Mouse (Mus musculus) limb, embryonic 13.5 days (tissue): ENCODE data around the gene Pip5kl1. TPM values are rescaled to one million over a fixed set of nuclear protein-coding genes. Genes with fewer than 3 reads are reported as not detected.
A peak's percentile ranks its signal among the peaks of the same experiment; 100 is the strongest.

Experiments used
- ATAC-seq: fragments of 200-750 bp; cut with Nextera tagmentation; 2 replicates; pipeline ENCODE4 v1.8.0; 2017; ENCODE audit warnings: low read depth, moderate number of reproducible peaks, moderate TSS enrichment; ENCODE audit not compliant: low FRiP score
- H3K27ac ChIP-seq: fragments of 300-500 bp; sonication (generic); 2 replicates; pipeline ENCODE4 v1.5.1; 2015; ENCODE audit warnings: inconsistent platforms, mild to moderate bottlenecking, moderate library complexity
- H3K27me3 ChIP-seq: fragments of 300-500 bp; sonication (generic); 2 replicates; pipeline ENCODE4 v1.6.1; 2015; ENCODE audit warnings: mild to moderate bottlenecking, inconsistent platforms
- H3K36me3 ChIP-seq: fragments of 300-500 bp; sonication (generic); 2 replicates; pipeline ENCODE4 v1.6.1; 2015; ENCODE audit warnings: inconsistent platforms, mild to moderate bottlenecking, moderate library complexity
- H3K4me1 ChIP-seq: fragments of 300-500 bp; sonication (generic); 2 replicates; pipeline ENCODE4 v1.6.1; 2015; ENCODE audit warnings: inconsistent platforms
- H3K4me2 ChIP-seq: fragments of 300-500 bp; sonication (generic); replicated peaks from 2 replicates; pipeline ENCODE4 v1.6.1; 2015; ENCODE audit warnings: inconsistent platforms, mild to moderate bottlenecking, moderate library complexity
- H3K4me3 ChIP-seq: fragments of 300-500 bp; sonication (generic); 2 replicates; pipeline ENCODE4 v1.5.1; 2015; ENCODE audit warnings: moderate library complexity, mild to moderate bottlenecking, inconsistent platforms
- H3K9ac ChIP-seq: fragments of 300-500 bp; sonication (generic); 2 replicates; pipeline ENCODE4 v1.6.1; 2015; ENCODE audit warnings: mild to moderate bottlenecking, inconsistent platforms
- H3K9me3 ChIP-seq: fragments of 300-500 bp; sonication (generic); 2 replicates; pipeline ENCODE4 v1.6.1; 2016; ENCODE audit warnings: inconsistent platforms
- WGBS: fragments of 180-500 bp; shearing (Covaris S2); methylation state at CpG from one replicate; pipeline ENCODE4 v1.1.7; 2015; 5-methylcytosine and 5-hydroxymethylcytosine counted together
- polyA plus RNA-seq: library from polyadenylated mRNA; unstranded; fragments of >200 nt; fragmentation: Nextera tagmentation; extraction: Ambion mirVana; gene quantifications from 2 replicates; pipeline ENCODE4 v1.2.1, GENCODE M21; 2015

The Pip5kl1 gene
- polyA plus RNA-seq, 1 experiment from 2014 or later: 1.8 TPM

DNA sequence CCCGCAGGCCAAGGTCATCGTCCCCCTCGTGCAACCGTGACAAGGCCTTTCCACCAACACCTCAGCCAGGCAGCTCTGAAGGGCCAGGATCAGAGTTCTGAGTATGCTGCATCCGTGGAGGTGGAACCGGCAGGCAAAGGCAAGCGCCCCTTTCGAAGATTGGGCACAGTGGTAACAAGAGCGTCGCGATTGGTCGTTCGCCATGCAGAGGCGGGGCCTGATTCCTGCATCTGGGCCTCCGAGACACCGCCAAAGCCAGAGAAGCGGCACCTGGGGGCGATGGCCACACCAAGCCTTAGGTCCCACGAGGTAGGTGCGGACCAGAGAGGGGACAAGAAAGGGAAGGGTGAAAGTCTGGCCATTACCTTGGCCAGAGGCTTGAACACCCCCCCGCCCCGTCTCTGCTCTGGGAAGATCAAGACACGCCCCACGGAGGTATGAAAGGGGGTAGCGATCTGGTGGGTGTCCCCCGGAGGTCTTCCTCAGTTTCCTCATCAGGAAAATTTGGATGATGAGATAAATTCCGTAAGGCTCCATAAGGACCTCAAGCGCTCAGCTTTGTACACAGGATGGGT is 1.1 kb downstream of the Pip5kl1 start, which contains the start of gene 9430097D07Rik:
9430097D07Rik (minus strand) TSS at position 99 of the 575 bp plus-strand sequence.
- peaks cover 40% of the 10 kb centered on the region for H3K27me3 ChIP-seq
- no peaks in the 10 kb centered on the region for H3K9me3 ChIP-seq
- ATAC-seq: peak; percentile 49; the same call in 1 of the 2 replicates
- WGBS: 6% methylated on average over 28 of the region's 28 CpGs
- peaks cover 11% of the 10 kb centered on the region for H3K36me3 ChIP-seq
- H3K4me2 ChIP-seq: peak within 1 kb of the TSS; percentile 87
- H3K4me1 ChIP-seq: peaks cover 22% of the 10 kb centered on the region
- peak within 1 kb of the TSS; percentile 50 for H3K4me3 ChIP-seq
- peak within 1 kb of the TSS; percentile 66 for H3K9ac ChIP-seq
- no peak within 1 kb of the TSS for H3K27ac ChIP-seq

DNA sequence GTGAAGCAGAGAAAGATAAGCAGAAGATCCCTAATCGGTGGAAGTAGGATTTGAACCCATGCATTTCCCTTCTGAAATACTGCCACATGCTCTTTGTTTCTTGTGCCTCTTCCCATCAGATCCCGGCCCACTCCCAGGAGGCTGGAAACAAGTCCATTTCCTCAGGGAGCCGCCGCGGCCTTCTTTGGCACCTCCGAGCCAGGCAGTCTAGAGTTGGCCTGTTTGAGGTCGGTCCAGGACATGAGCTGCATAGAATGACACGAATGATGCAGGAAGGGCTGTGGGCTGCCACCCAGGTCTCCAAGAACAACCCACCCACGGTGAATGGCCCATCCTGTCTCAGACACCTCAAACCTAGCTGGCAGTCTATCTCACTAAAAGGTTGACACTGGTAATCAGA is 1.9 kb downstream of the Pip5kl1 start:
- Histone ChIP-seq H3K4me2 (no peak overlapping the region), H3K27ac (no peak overlapping the region), H3K9ac (no peak overlapping the region), H3K27me3 (peaks cover 42% of the 10 kb centered on the region), H3K4me3 (no peak overlapping the region), H3K4me1 (peaks cover 17% of the 10 kb centered on the region), H3K9me3 (no peaks in the 10 kb centered on the region), H3K36me3 (peaks cover 11% of the 10 kb centered on the region)
- WGBS: 89% methylated on average over 9 of the region's 9 CpGs
- ATAC-seq: no peak

DNA sequence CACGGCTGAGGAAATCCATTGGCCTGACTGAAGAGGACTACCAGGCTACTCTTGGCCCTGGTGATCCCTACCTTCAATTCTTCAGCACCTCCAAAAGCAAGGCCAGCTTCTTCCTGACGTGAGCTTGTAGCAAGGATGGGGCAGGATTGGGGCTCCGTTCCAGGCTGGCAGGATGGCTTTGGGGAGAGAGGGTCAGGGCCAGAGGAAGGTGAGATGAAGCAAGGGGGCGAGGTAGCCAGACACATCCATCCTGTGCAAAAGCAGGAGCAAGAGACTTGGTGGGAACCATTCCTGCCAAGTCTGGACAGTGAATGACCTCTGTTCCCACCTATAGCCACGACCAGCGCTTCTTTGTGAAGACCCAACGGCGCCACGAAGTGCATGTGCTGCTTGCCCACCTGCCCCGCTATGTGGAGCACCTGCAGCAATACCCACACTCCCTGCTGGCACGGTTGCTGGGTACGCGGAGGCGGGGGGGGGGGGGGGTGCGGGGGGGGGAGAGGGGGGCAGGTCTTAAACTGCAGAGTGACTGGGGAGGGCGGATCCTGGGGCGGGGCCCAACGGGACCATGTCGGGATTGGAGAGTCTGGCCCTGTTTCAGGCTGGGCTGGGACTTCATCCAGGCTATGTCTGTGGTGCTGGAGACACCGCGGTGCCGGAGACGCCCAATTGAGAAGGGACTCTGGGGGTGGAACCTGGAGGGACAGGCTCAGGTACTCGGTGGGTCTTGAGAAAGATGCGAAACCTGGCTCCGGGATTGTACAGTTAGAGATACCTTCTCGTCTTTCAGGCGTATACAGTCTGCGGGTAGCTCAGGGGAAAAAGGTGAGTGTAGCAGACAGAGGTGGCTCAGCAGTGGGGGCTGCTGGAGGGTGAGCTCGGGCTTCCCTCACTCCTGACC is 3.8 kb downstream of the Pip5kl1 start:
- Histone ChIP-seq H3K4me3 (no peak overlapping the region), H3K4me2 (peak overlapping the region; percentile 17; the same call in 1 of the 2 replicates), H3K36me3 (peaks cover 4% of the 10 kb centered on the region; the same call in 1 of the 2 replicates), H3K27ac (no peak overlapping the region), H3K9ac (no peak overlapping the region), H3K27me3 (peaks cover 54% of the 10 kb centered on the region), H3K4me1 (peaks cover 13% of the 10 kb centered on the region), H3K9me3 (no peaks in the 10 kb centered on the region)
- 43% methylated on average over 23 of the region's 30 CpGs for WGBS
- ATAC-seq: no peak

DNA sequence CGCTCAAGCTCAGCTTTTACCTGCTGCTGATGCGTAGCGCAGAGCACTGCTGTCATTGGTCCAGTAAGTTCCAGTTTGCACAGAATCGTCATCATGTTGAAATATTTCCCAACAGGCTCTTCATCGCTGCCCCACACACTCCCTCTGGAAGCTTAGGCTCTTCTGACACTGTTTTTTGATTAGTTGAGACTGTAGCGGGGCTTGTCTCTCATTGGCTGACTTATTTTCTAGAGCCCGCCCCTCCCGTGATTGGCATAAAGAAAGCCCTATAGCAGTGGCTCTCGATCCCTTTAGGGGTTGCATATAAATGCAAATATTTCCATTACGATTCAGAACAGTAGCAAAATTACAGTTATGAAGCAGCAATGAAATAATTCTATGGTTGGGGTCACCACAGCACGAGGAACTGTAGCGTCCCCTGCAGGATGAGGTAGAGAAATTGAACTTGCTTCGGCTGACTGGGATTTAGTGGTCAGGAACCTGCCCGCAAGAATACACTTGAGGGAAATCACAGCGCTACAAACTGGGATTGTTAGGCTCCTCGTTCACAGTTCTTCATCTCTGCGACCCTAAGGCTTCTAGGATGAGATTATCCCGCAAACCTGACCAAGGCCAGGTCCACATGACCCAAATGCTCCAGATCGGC is 7.0 kb downstream of the Pip5kl1 start:
- Histone ChIP-seq H3K9ac (no peak overlapping the region), H3K4me1 (peaks cover 6% of the 10 kb centered on the region), H3K36me3 (no peaks in the 10 kb centered on the region), H3K4me2 (peak overlapping the region; percentile 45), H3K9me3 (no peaks in the 10 kb centered on the region), H3K27me3 (peaks cover 54% of the 10 kb centered on the region), H3K27ac (no peak overlapping the region), H3K4me3 (peak overlapping the region; percentile 21; the same call in 1 of the 2 replicates)
- 35% methylated on average over 19 of the region's 19 CpGs for WGBS
- 0 out of 2 replicates have a peak, but pooled peaks have one; percentile 20 for ATAC-seq

DNA sequence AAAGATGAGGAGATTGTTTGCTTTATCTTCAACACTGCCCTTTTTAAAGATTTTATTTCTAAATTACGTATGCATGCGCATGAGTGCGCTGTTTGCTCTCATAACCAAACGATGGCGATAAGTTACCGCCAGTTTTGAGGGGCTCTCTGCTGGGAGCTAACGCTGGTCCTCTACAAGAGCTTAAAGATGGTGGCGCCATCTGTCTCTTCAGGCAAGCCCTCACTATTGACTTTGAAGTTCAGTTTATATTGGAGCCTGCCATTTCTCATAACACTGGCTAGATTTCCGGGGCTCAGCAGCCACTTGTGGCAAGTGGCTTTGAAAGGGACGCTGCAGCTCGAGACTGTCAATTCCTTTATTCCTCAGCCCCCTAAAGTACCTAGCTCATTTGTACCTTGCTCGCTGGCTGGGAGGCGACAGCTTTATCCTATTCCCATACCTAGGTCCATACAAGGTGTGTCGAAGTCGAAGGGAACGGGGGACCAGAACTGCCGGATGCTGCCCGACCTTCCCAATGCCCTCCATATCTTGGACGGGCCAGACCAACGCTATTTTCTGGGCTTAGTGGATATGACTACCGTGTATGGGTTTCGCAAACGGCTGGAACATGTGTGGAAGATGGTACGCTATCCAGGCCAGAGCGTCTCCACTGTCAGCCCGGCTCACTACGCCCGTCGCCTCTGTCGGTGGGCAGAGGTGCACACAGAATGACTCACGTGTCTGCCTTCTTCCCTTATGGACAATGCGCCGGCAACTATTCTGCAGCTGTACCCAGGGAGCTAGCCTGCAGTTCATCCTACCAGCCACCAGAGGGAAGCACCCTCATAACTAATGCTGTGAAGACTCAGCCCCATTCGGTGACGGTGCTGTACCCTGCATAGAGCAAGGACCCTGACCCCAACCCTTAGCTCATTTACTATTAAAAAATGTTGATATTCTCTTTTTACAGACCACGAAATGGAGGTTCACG is 8.5 kb downstream of the Pip5kl1 start:
- Histone ChIP-seq H3K27ac (no peak overlapping the region), H3K4me3 (peak overlapping the region; percentile 33), H3K27me3 (peaks cover 38% of the 10 kb centered on the region), H3K9ac (0 out of 2 replicates have a peak overlapping the region, but pooled peaks have one; percentile 53), H3K36me3 (no peaks in the 10 kb centered on the region), H3K4me2 (peak overlapping the region; percentile 65), H3K4me1 (peaks cover 15% of the 10 kb centered on the region), H3K9me3 (no peaks in the 10 kb centered on the region)
- 15% methylated on average over 37 of the region's 37 CpGs for WGBS
- peak; percentile 57 for ATAC-seq

DNA sequence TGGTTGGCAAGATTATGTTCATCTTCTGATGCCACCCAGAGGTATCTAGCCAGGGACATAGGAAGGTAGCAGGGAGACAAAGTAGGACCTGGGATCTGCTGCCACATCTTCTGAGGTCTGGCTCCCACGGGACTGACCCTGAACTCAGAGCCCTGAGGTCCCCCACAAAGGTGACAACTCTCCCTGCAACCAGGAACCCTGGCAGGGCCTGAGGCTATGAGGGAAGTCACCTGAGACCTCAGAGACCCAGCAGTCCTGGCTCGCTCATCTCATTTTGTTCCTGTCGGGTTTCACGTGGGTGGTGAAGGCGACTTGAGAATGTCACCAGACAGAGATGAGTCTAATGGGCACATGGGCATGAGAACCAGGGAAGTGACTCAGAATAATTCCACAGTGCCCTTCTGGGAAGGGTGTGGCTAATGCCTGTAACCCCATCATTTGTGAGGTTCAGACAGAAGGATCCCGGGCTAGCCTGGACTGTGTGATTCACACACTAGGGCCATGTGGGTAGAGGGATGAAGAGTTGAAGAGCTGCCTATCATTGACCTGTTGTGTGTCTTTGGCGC is 10.6 kb downstream of the Pip5kl1 start:
- peaks cover 17% of the 10 kb centered on the region for H3K27me3 ChIP-seq
- H3K27ac ChIP-seq: no peak overlapping the region
- H3K4me1 ChIP-seq: peaks cover 29% of the 10 kb centered on the region
- no peak for ATAC-seq
- no peak overlapping the region for H3K9ac ChIP-seq
- no peak overlapping the region for H3K4me2 ChIP-seq
- WGBS: 88% methylated on average over 7 of the region's 7 CpGs
- H3K9me3 ChIP-seq: no peaks in the 10 kb centered on the region
- no peak overlapping the region for H3K4me3 ChIP-seq
- H3K36me3 ChIP-seq: peaks cover 9% of the 10 kb centered on the region; the same call in 1 of the 2 replicates

DNA sequence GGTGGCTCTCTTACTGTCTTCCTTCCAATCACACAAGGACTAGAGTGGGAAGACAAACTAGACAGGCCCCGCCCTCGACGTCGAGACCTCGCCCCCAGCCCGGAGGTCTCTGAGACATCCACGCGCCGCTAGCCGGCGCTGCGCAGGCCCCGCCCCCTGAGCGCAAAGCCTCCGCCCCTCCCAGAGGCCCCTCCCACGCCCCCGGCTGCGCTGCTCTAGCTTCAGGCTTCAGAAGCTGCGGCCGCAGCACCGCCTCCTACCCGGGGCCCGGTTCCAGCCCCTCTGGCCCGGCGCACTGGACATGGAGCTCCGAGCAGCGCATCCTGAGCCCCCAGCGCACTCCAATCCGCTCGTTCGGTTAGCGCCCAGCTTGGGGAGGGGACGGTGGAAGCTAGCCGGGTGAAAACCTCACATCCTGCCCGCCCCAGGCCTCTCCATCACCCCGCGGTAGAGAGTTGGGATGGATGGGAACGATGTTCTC is 12.3 kb downstream of the Pip5kl1 start, which contains the start of gene St6galnac4:
St6galnac4 (plus strand) TSS at position 225 of the 481 bp plus-strand sequence.
- Histone ChIP-seq H3K27me3 (peaks cover 12% of the 10 kb centered on the region), H3K9me3 (no peaks in the 10 kb centered on the region), H3K36me3 (peaks cover 13% of the 10 kb centered on the region; the same call in 1 of the 2 replicates), H3K4me2 (peak within 1 kb of the TSS; percentile 81), H3K27ac (no peak within 1 kb of the TSS), H3K4me3 (peak within 1 kb of the TSS; percentile 62), H3K4me1 (peaks cover 40% of the 10 kb centered on the region), H3K9ac (peak within 1 kb of the TSS; percentile 72)
- WGBS: 1% methylated on average over 38 of the region's 38 CpGs
- ATAC-seq: peak; percentile 86

DNA sequence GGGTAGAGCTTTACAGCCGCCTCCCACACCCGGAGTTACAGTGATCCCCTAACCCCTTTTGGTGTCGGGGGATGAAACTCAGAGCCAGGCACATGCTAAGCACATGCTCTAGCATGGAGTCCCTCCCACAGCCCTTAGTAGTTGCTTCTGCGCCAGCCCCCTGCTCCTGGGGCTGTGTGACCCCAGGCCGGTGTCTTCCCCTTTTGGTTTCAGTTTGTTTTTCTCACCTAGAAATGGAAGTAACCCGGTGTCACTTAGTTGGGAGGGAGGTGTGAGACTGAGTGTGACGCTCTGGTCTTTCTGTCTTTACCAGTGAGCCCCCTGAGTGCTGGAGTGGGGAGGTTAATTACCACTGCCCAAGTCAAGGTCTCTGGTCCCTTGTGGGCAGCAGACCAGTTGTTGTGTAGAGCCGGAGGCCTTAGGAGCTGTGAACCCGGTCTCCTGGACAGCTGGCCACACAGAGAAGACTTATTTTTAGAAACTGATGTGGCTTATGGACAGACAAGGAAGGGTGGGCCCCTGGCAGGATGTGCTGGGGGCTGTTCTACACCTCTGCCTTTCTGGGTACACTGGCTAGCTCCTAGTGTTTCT is 13.2 kb downstream of the Pip5kl1 start:
- Histone ChIP-seq H3K36me3 (peaks cover 13% of the 10 kb centered on the region; the same call in 1 of the 2 replicates), H3K9me3 (no peaks in the 10 kb centered on the region), H3K9ac (peak overlapping the region; percentile 72), H3K4me3 (peak overlapping the region; percentile 62), H3K4me1 (peaks cover 40% of the 10 kb centered on the region), H3K27me3 (peaks cover 5% of the 10 kb centered on the region), H3K27ac (no peak overlapping the region), H3K4me2 (peak overlapping the region; percentile 81)
- 17% methylated on average over 9 of the region's 9 CpGs for WGBS
- no peak for ATAC-seq

DNA sequence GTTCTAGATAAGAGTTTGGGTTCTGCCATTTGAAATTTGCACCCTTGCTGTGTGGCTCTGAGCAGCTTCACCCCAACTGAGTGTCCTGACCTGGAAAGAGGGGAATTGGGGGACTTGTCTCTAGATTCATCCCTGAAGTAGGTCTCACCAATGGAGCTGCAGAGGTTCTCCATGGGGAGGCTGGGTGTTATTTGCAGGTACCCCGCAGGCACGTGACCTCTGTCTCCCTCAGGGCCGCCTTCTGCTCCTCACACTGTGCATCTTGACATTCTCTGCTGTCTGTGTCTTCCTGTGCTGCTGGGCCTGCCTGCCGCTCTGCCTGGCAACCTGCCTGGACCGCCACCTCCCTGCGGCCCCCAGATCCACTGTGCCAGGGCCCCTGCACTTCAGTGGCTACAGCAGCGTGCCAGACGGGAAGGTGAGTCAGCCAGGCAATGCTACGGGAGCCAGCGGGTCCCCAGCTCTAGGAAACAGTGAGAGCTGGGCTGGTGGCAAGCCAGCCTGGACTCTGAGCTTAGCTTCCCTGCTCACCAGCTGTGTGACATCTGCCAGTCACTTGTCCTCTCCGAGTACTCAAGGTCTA is 14.7 kb downstream of the Pip5kl1 start:
- peaks cover 21% of the 10 kb centered on the region for H3K36me3 ChIP-seq

DNA sequence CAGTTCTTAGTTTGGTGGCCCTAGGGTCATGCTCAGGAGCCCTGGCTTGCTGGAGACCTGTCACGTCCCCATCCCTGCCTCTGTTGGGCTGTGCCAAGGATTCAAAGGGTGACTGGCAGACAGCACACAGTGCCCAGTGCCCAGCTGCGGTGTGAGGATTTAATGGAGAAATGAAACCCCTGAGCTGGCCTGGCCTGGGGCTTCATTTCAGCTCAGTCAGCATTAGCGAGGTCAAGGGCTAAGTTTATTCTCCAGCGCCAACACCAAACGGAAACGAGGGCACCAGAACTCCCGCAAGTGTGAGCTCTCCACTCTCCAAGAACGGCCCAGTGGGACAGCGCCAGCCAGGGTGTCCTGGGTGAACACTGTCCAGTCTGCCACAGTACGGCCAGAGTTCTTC is 15.6 kb downstream of the Pip5kl1 start:
- Histone ChIP-seq H3K36me3 (peaks cover 26% of the 10 kb centered on the region), H3K4me2 (no peak overlapping the region), H3K27me3 (no peaks in the 10 kb centered on the region), H3K27ac (no peak overlapping the region), H3K9me3 (no peaks in the 10 kb centered on the region), H3K4me1 (peaks cover 35% of the 10 kb centered on the region), H3K9ac (no peak overlapping the region), H3K4me3 (no peak overlapping the region)
- WGBS: 81% methylated on average over 10 of the region's 10 CpGs
- ATAC-seq: no peak

More for the DNA sequence above, 14.7 kb downstream of the Pip5kl1 start:
- peaks cover 35% of the 10 kb centered on the region for H3K4me1 ChIP-seq
- H3K4me3 ChIP-seq: no peak overlapping the region
- H3K9ac ChIP-seq: 0 out of 2 replicates have a peak overlapping the region, but pooled peaks have one; percentile 48
- WGBS: 70% methylated on average over 11 of the region's 11 CpGs
- H3K27me3 ChIP-seq: no peaks in the 10 kb centered on the region
- no peaks in the 10 kb centered on the region for H3K9me3 ChIP-seq
- H3K27ac ChIP-seq: no peak overlapping the region
- peak overlapping the region; percentile 27 for H3K4me2 ChIP-seq
- no peak for ATAC-seq
